Mouse (Mus musculus) left cerebral cortex, adult 2 months (tissue): ENCODE measurements at regions not wholly inside any gene's neighbourhood (a gene's known extent, or its start where the extent isn't known, plus 50 kb on each side); places are given as distances from the start of the nearest gene placed in this dataset.
A peak's percentile ranks its signal among the peaks of the same experiment; 100 is the strongest.

Experiments used
- DNase-seq, 2 experiments: peaks; one replicate each; pipeline ENCODE4 v3.0.0; 2021 to 2022; ENCODE audit warnings: low spot score in 2 of 2, mixed read lengths in 1 of 2; ENCODE audit errors: extremely low spot score in 1 of 2
- H3K27ac ChIP-seq: fragments of 200-600 bp; 2 replicates; pipeline ENCODE4 v1.8.1; 2022
- H3K4me3 ChIP-seq: fragments of 200-600 bp; 2 replicates; pipeline ENCODE4 v1.8.1; 2022
- CTCF ChIP-seq: fragments of 200-600 bp; IDR thresholded peaks from 2 replicates; pipeline ENCODE4 v1.8.1; 2022; ENCODE audit warnings: antibody characterized with exemption, mild to moderate bottlenecking, moderate library complexity
- intact Hi-C: fragments of 180-260 bp; cut with DNase I; formaldehyde crosslinking; loops from one replicate; pipeline ENCODE4 v1.15.1; 2025

GRCm38 (mm10) chr6:55781146-55781545 lies 55.5 kb upstream of the Itprid1 start:
- intact Hi-C loops, result no loop called here
- TF ChIP-seq CTCF, result peak; percentile 16

GRCm38 (mm10) chr6:55775527-55775926 lies 61.2 kb upstream of the Itprid1 start:
- no peak for DNase-seq
- Histone ChIP-seq H3K27ac (no peak overlapping the region), H3K4me3 (no peak overlapping the region)
- intact Hi-C loops, result no loop called here
- TF ChIP-seq CTCF, result no peak

More at GRCm38 (mm10) chr6:55781146-55781545, 55.5 kb upstream of the Itprid1 start:
- Histone ChIP-seq H3K27ac (no peak overlapping the region), H3K4me3 (no peak overlapping the region)
- no peak for DNase-seq

GRCm38 (mm10) chr6:55770341-55770740 lies 66.4 kb upstream of the Itprid1 start:
- DNase-seq, result no peak
- H3K4me3 ChIP-seq, result no peak overlapping the region
- intact Hi-C loops, result no loop called here
- no peak for TF ChIP-seq CTCF
- H3K27ac ChIP-seq, result no peak overlapping the region

DNA sequence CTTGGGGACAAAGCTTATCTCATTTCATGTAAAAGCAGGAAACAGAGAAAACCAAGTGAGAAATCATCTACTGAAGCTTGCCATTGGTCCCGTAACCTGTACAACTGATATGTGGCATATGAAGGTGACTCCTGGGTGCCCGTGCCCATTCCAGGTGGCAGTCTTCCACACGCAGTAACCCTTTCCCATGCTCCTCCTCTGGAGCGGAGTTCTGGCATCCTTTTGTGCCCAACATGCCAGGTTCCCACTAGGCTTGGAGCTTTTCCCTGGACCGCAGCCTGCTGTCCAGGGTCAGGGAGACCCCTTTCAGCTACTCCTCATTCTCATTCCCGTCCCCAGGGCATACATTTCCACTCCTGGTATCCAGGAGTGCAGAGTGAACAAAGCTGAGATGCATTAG lies 74.4 kb upstream of the Neurod6 start:
- no peak for TF ChIP-seq CTCF
- Histone ChIP-seq H3K27ac (no peak overlapping the region), H3K4me3 (no peak overlapping the region)
- DNase-seq, result no peak
- intact Hi-C loops, result no loop called here

DNA sequence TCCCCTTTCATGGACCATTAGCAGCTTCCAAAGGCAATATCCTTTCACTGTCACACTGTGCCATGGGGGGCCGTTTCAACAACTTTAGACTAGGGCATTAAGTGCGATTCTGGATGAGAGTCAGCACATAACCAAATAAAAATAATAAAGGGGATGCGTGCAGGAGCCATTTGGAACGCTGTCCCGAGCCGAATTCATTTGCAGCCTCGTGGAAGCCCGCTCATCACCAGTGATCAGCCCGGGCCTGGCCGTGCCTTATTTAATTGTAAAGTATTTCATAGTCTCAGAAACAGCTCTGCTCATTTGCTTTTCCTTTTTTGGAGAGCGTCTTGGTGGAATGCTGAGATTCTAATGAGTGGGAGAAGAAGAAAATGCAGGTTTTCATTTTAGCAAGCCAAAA lies 69.8 kb upstream of the Neurod6 start:
- DNase-seq, result no peak
- no peak overlapping the region for H3K27ac ChIP-seq
- TF ChIP-seq CTCF, result no peak
- intact Hi-C loops, result no loop called here
- H3K4me3 ChIP-seq, result no peak overlapping the region

DNA sequence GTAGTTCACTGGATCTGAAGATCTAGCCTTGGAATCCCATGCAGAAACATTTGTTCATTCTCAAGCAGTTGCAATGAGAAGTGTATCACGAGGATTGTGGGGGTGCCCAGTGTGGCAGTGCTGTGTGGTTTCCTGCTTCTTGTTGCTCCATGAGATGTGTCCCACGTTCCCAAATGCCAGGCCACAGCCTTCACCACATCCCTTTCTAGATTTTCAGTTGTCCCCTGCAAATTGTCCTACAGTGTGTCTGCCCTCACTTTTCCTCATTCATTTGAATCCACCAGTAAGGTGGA lies 64.7 kb upstream of the Neurod6 start:
- no peak for TF ChIP-seq CTCF
- no peak for DNase-seq
- intact Hi-C loops, result no loop called here
- Histone ChIP-seq H3K4me3 (no peak overlapping the region), H3K27ac (no peak overlapping the region)

DNA sequence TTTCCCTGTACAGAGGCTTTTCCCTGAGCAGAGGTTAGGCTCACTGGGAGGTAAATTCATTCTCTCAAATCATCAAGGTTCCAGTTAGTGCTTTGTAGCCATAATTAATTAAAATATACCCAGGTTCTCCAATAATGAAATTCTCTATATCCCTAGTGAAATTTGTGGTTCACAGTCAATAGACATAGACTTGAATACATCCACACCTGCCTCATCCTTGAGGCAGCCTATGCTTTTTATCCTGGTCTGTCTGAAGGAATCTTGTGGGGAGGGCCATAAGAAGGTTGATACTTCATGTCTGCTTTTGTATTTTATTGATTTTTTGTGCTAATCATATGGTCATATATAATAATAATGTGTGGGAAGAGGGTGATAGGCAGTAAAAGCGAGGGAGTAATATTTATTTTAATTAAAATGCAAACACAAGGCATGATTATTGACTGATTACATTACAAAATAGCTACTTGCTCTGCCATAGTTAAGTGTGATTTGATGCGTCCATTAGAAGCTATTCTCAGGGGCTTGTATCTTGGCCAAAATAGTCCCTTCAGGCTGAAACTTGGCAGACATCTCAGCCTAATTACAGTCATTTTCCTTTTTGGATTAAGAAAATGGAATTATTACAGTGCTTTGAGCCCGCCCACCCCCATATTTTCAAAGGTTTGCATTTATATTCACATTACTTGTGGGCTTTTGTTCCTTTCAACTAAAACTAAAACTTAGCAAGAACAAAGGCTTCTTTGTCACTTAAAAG lies 64.2 kb upstream of the Neurod6 start:
- no peak for DNase-seq
- intact Hi-C loops, result no loop called here
- Histone ChIP-seq H3K4me3 (no peak overlapping the region), H3K27ac (no peak overlapping the region)
- no peak for TF ChIP-seq CTCF

- no peak overlapping the region for H3K27ac ChIP-seq
- no peak for DNase-seq
- no peak for TF ChIP-seq CTCF
- H3K4me3 ChIP-seq, result no peak overlapping the region
- intact Hi-C loops, result no loop called here
Observed at GRCm38 (mm10) chr6:55731301-55731826, 50.3 kb upstream of the Neurod6 start.
